Mouse (Mus musculus): ENCODE results near the gene Gm10277. TPM values are rescaled to one million over a fixed set of nuclear protein-coding genes. Genes with fewer than 3 reads are reported as not detected.

Gm10277 gene
- polyA plus RNA-seq, 1 experiment from 2014 or later, result 1.5 TPM

DNA sequence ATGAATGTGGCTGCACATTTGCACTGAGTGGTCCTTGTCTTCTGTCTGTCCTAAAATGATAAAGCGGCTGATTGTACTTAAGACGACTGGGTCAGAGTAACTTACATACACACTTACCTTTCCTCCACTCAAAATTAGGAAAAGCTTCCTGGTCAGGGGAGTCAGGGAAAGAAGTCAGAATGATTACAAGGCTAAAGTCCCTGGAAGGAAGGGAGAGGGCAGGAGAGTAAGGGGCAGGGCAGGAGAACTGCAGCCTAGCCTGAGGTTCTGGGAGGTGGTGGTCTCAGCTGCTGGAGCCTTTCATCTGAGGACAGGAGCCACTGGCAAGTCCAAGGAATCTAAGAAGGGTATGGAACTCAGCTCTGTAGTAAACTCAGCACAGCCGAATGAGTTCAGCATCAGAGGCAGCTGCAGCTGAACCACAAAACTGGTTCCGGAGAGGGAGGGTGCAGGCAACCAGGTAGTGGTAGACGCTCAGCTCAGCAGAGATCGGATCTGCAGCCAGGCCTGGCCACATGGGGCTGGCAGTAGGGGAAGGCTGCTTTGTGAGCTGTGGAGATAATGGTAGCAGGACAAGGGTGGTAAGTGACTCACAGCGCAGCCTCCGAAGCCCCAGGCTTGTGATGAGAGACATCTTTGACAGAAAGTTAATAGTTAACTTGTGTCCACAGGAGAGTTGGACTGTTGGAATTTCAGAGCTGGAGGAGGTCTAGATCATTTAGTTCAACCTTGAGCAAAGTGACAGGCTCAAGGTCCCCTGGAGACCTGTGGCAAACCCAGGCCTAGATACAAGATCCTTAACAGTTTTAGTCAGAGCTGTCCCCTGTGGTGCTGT, 15.5 kb downstream of the Gm10277 start:
- no peaks in the 10 kb centered on the region for H3K36me3 ChIP-seq (ENCODE audit: control insufficient read depth, insufficient read depth, low read length)
- WGBS, result 53% methylated on average over 8 of the region's 8 CpGs
- peak overlapping the region; percentile 70; the same call in 1 of the 2 replicates for H3K27ac ChIP-seq (ENCODE audit: low read length)
- no peaks in the 10 kb centered on the region for H3K27me3 ChIP-seq (ENCODE audit: control insufficient read depth, insufficient read depth, low read length)
- no peak overlapping the region for H3K4me3 ChIP-seq (ENCODE audit: low read depth, low read length)
- peak; percentile 85 for ATAC-seq (ENCODE audit: insufficient number of reproducible peaks, insufficient read depth, low FRiP score, low read depth)
- no peak overlapping the region for H3K4me2 ChIP-seq (replicated peaks; ENCODE audit: low read depth, low read length)
- no peak overlapping the region for H3K9ac ChIP-seq (replicated peaks; ENCODE audit: low read depth, low read length)
- no peaks in the 10 kb centered on the region for H3K9me3 ChIP-seq (ENCODE audit: control insufficient read depth, low read depth, low read length)
- H3K4me1 ChIP-seq (ENCODE audit: control insufficient read depth, insufficient read depth, low read length), result 0 out of 2 replicates have a peak, but pooled peaks cover 4% of the 10 kb centered on the region

DNA sequence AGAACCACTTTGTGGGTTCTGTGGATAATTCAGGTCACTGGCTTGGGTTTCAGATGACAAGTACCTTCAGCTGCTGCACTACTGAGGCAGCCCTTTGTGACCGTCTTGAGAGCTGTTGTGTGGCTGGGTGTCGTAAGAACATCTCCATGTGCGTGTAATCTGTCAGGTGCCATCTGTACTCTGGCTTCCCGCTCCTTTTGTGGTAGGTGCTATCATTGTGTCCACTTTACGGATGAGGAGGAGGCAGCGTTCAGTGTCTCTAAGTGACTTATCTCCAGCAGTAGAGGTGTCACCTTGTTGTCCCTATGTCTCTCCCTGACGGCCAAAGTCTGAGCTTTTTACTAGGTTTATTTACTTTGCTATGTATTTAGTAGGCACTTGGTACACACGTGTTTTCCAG, 17.2 kb downstream of the Gm10277 start:
- ATAC-seq (ENCODE audit: insufficient number of reproducible peaks, insufficient read depth, low FRiP score, low read depth), result no peak
- Histone ChIP-seq H3K9ac (replicated peaks; ENCODE audit: low read depth, low read length) (no peak overlapping the region), H3K4me1 (ENCODE audit: control insufficient read depth, insufficient read depth, low read length) (peaks cover 13% of the 10 kb centered on the region), H3K27me3 (ENCODE audit: control insufficient read depth, insufficient read depth, low read length) (no peaks in the 10 kb centered on the region), H3K9me3 (ENCODE audit: control insufficient read depth, low read depth, low read length) (no peaks in the 10 kb centered on the region), H3K4me2 (replicated peaks; ENCODE audit: low read depth, low read length) (no peak overlapping the region), H3K4me3 (ENCODE audit: low read depth, low read length) (no peak overlapping the region), H3K36me3 (ENCODE audit: control insufficient read depth, insufficient read depth, low read length) (no peaks in the 10 kb centered on the region), H3K27ac (ENCODE audit: low read length) (no peak overlapping the region)
- WGBS, result 71% methylated on average over 8 of the region's 8 CpGs

DNA sequence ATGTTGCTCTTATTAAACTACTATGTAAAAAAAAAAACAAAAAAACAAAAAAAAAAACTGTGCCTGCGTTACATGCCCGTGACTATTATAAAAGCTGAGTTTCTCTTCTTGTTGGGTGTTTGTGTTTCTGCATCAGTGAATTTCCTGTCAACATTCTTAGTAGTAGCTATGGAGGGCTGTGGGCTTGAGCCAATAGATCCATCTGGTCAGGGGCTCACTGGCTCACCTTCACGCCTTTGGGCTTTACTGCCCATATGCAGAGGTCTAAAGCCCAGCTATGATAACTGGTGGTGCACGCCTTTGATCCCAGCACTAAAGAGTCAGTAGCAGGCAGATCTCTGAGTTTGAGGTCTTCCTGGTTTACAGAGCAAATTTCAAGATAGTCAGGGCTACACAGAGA, 18.1 kb downstream of the Gm10277 start:
- Histone ChIP-seq H3K9ac (replicated peaks; ENCODE audit: low read depth, low read length) (no peak overlapping the region), H3K36me3 (ENCODE audit: control insufficient read depth, insufficient read depth, low read length) (no peaks in the 10 kb centered on the region), H3K27ac (ENCODE audit: low read length) (no peak overlapping the region), H3K4me3 (ENCODE audit: low read depth, low read length) (no peak overlapping the region), H3K9me3 (ENCODE audit: control insufficient read depth, low read depth, low read length) (no peaks in the 10 kb centered on the region), H3K4me2 (replicated peaks; ENCODE audit: low read depth, low read length) (no peak overlapping the region), H3K4me1 (ENCODE audit: control insufficient read depth, insufficient read depth, low read length) (peaks cover 20% of the 10 kb centered on the region), H3K27me3 (ENCODE audit: control insufficient read depth, insufficient read depth, low read length) (no peaks in the 10 kb centered on the region)
- ATAC-seq (ENCODE audit: insufficient number of reproducible peaks, insufficient read depth, low FRiP score, low read depth), result no peak
- WGBS, result 84% methylated on average over 4 of the region's 4 CpGs

DNA sequence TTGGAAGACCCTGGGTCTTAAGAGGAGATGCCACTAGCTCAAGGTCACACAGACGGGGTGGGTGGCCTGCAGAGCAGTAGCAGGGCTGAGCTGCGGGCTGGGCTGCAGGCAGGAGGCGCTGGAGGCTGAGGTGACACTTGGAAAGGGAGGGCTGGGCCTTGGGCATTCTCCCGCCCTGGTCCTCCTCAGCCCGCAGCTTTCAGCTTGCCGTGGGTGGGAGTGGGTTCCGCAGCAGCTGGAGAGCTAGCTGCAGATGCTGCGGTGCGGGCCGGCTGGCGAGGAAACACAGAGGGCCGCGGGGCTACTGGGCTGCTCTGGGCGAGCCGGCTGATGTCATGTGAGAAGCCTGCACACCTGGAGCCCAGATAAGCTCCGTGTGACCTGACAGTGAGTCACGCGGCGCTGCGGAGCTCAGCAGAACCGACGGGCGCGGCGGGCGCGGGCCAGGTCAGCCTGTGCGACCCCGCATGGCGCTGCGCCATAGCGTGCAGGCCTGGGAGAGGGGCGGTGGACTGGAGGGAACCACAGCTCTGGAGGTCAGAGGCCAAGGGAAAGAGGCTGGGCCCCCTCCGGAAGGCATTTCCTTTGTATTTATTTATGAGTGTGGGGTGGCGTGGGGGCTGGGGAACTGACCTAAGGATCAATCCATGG, 21.1 kb downstream of the Gm10277 start:
- peak; percentile 61; the same call in 1 of the 2 replicates for ATAC-seq (ENCODE audit: insufficient number of reproducible peaks, insufficient read depth, low FRiP score, low read depth)
- Histone ChIP-seq H3K9ac (replicated peaks; ENCODE audit: low read depth, low read length) (peak overlapping the region; percentile 26), H3K4me3 (ENCODE audit: low read depth, low read length) (peak overlapping the region; percentile 29), H3K27me3 (ENCODE audit: control insufficient read depth, insufficient read depth, low read length) (no peaks in the 10 kb centered on the region), H3K9me3 (ENCODE audit: control insufficient read depth, low read depth, low read length) (no peaks in the 10 kb centered on the region), H3K36me3 (ENCODE audit: control insufficient read depth, insufficient read depth, low read length) (no peaks in the 10 kb centered on the region), H3K4me2 (replicated peaks; ENCODE audit: low read depth, low read length) (peak overlapping the region; percentile 73), H3K27ac (ENCODE audit: low read length) (peak overlapping the region; percentile 2; the same call in 1 of the 2 replicates), H3K4me1 (ENCODE audit: control insufficient read depth, insufficient read depth, low read length) (peaks cover 30% of the 10 kb centered on the region)
- 4% methylated on average over 35 of the region's 35 CpGs for WGBS

DNA sequence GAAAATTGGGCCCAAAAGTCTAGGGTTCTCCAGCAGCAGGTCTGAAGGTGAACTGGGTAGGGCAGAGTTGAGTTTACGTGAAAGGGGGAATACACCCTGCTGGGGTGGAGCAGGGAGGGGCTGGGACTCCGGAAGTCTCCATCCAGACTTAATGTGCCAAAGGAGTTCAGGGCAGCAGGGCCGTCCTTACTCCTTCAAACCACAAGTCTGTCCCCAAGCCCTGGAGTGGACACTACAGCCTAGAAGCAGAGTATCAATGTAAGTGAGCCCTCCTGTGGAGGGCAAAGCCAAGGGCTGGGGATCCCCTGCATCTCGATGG, 22.1 kb downstream of the Gm10277 start:
- Histone ChIP-seq H3K4me3 (ENCODE audit: low read depth, low read length) (no peak overlapping the region), H3K9ac (replicated peaks; ENCODE audit: low read depth, low read length) (no peak overlapping the region), H3K36me3 (ENCODE audit: control insufficient read depth, insufficient read depth, low read length) (no peaks in the 10 kb centered on the region), H3K27ac (ENCODE audit: low read length) (0 out of 2 replicates have a peak overlapping the region, but pooled peaks have one; percentile 11), H3K27me3 (ENCODE audit: control insufficient read depth, insufficient read depth, low read length) (no peaks in the 10 kb centered on the region), H3K4me2 (replicated peaks; ENCODE audit: low read depth, low read length) (peak overlapping the region; percentile 73; the same call in 1 of the 2 replicates), H3K4me1 (ENCODE audit: control insufficient read depth, insufficient read depth, low read length) (peaks cover 30% of the 10 kb centered on the region), H3K9me3 (ENCODE audit: control insufficient read depth, low read depth, low read length) (no peaks in the 10 kb centered on the region)
- no peak for ATAC-seq (ENCODE audit: insufficient number of reproducible peaks, insufficient read depth, low FRiP score, low read depth)
- WGBS, result 50% methylated on average over 4 of the region's 4 CpGs

DNA sequence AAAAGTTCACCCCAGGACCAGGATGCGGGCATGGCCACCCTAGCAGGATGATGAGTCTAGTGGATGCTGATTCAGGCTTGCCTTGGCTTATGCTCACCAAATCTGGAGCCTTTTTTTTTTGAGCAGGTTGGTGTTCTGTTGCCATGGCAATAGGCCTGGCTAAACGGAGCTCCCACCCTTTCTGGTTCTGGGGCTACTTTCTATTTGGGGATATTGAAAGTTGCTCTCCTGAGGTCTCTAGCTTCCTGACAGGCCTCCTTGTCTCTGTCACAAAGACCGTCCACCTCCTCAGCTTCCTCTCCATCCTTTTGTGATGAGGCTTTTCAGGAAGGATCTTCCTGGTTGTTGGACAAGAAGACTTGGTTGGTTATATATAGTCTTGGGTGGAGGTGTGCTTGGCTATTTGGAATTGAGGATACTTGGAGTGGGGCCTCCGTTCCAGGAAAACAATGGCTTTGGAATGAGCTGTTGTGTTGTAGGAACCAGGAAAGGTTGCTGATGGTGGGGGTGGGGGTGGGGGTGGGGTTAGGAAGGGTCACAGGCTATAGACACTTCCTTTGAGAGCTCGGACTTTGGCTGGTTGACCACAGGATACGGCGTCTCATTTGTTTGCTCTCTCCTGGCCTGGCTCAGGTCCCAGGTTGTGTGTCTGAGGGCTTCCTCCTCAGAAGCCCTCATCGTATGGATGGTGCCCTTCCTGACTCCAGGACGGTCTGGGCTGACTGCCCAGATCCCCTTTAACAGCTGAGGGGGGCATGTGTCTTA, 22.7 kb downstream of the Gm10277 start:
- H3K9me3 ChIP-seq (ENCODE audit: control insufficient read depth, low read depth, low read length), result no peaks in the 10 kb centered on the region
- H3K4me1 ChIP-seq (ENCODE audit: control insufficient read depth, insufficient read depth, low read length), result peaks cover 30% of the 10 kb centered on the region
- no peak for ATAC-seq (ENCODE audit: insufficient number of reproducible peaks, insufficient read depth, low FRiP score, low read depth)
- H3K27ac ChIP-seq (ENCODE audit: low read length), result peak overlapping the region; percentile 83; the same call in 1 of the 2 replicates
- no peak overlapping the region for H3K9ac ChIP-seq (replicated peaks; ENCODE audit: low read depth, low read length)
- H3K27me3 ChIP-seq (ENCODE audit: control insufficient read depth, insufficient read depth, low read length), result no peaks in the 10 kb centered on the region
- peak overlapping the region; percentile 73 for H3K4me2 ChIP-seq (replicated peaks; ENCODE audit: low read depth, low read length)
- 56% methylated on average over 9 of the region's 9 CpGs for WGBS
- no peaks in the 10 kb centered on the region for H3K36me3 ChIP-seq (ENCODE audit: control insufficient read depth, insufficient read depth, low read length)
- peak overlapping the region; percentile 90; the same call in 1 of the 2 replicates for H3K4me3 ChIP-seq (ENCODE audit: low read depth, low read length)

DNA sequence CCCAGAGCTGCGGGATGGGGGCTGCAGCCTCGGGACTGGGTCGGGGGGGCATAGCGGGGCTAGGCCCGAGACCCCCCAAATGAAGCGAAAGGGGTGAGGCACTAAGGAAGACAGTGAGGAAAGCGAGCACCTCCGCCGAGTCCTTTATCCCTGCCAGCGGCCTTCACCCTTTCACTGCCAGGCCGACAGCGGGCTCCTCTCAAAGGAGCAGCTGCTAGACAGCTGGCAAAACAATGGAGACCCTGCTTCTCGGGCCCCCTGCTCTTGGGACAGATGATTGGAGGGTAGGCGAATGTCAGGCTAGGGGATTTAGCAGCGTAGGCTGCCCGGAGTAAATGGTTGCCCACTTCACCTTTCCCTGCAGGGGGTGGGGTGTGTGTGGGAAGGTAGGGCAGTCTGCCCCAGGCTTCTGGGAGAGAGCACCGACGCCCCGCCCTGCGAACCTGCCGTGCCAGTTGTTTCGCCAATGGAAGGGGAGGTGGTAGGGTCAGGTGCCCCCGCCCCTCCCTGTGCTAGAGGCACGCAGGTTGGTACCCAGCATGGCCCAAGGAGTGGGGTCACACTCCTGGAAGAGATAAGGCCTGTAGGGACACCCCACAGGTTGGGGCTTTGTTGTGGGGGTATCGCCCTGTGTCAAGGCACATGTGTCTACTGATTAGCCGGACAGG, 23.7 kb downstream of the Gm10277 start:
- Histone ChIP-seq H3K4me2 (replicated peaks; ENCODE audit: low read depth, low read length) (peak overlapping the region; percentile 73), H3K27ac (ENCODE audit: low read length) (peak overlapping the region; percentile 83; the same call in 1 of the 2 replicates), H3K4me3 (ENCODE audit: low read depth, low read length) (peak overlapping the region; percentile 90), H3K9me3 (ENCODE audit: control insufficient read depth, low read depth, low read length) (no peaks in the 10 kb centered on the region), H3K9ac (replicated peaks; ENCODE audit: low read depth, low read length) (peak overlapping the region; percentile 93), H3K27me3 (ENCODE audit: control insufficient read depth, insufficient read depth, low read length) (no peaks in the 10 kb centered on the region), H3K4me1 (ENCODE audit: control insufficient read depth, insufficient read depth, low read length) (peaks cover 30% of the 10 kb centered on the region), H3K36me3 (ENCODE audit: control insufficient read depth, insufficient read depth, low read length) (no peaks in the 10 kb centered on the region)
- peak; percentile 61; the same call in 1 of the 2 replicates for ATAC-seq (ENCODE audit: insufficient number of reproducible peaks, insufficient read depth, low FRiP score, low read depth)
- WGBS, result 7% methylated on average over 26 of the region's 26 CpGs
